Mouse (Mus musculus) neural tube, embryonic 12.5 days (tissue): ENCODE measurements around the gene Sfta2. TPM values are rescaled to one million over a fixed set of nuclear protein-coding genes. Genes with fewer than 3 reads are reported as not detected.

Source experiments
- polyA plus RNA-seq: library from polyadenylated mRNA; unstranded; fragments of >200 nt; fragmentation: Nextera tagmentation; extraction: Ambion mirVana; gene quantifications from 2 replicates; pipeline ENCODE4 v1.2.1, GENCODE M21; 2016

Gene Sfta2
- polyA plus RNA-seq, 1 experiment from 2014 or later: not detected

Other genes starting within 250 kb of the Sfta2 start
- 2.7 and 3.2 TPM in 2 replicates for gene H2-Q4, start 221.9 kb upstream of the Sfta2 start, polyA plus RNA-seq
- gene H2-Q6, start 176.7 kb upstream of the Sfta2 start, polyA plus RNA-seq: 0.48 and 0.64 TPM in 2 replicates
- gene H2-Q7, start 162.4 kb upstream of the Sfta2 start, polyA plus RNA-seq: 6.5 and 6.8 TPM in 2 replicates
- gene H2-Q10, start 131.5 kb upstream of the Sfta2 start, polyA plus RNA-seq: 0.18 and 0.27 TPM in 2 replicates
- gene Pou5f1, start 95.5 kb upstream of the Sfta2 start, polyA plus RNA-seq: not detected in 2 replicates
- 34.1 and 35.1 TPM in 2 replicates for gene Tcf19, start 84.7 kb upstream of the Sfta2 start, polyA plus RNA-seq
- 12.9 and 13.1 TPM in 2 replicates for gene Cchcr1, start 84.4 kb upstream of the Sfta2 start, polyA plus RNA-seq
- gene Psors1c2, start 68.3 kb upstream of the Sfta2 start, polyA plus RNA-seq: 0.91 and 1.4 TPM in 2 replicates
- gene Cdsn, start 49.4 kb upstream of the Sfta2 start, polyA plus RNA-seq: not detected in 2 replicates
- gene 2300002M23Rik, start 34.1 kb upstream of the Sfta2 start, polyA plus RNA-seq: not detected in 2 replicates
- not detected in 2 replicates for gene Gm9573, start 25.1 kb downstream of the Sfta2 start, polyA plus RNA-seq
- 0.10 TPM in 1 of 2 replicates, not detected in the other for gene Mucl3, start 42.1 kb downstream of the Sfta2 start, polyA plus RNA-seq
- 14.9 and 15.2 TPM in 2 replicates for gene Vars2, start 66.0 kb downstream of the Sfta2 start, polyA plus RNA-seq
- 35.8 and 36.9 TPM in 2 replicates for gene Gtf2h4, start 72.2 kb downstream of the Sfta2 start, polyA plus RNA-seq
- 170 and 172 TPM in 2 replicates for gene Ddr1, start 103.1 kb downstream of the Sfta2 start, polyA plus RNA-seq
- gene Ier3, start 220.1 kb downstream of the Sfta2 start, polyA plus RNA-seq: 5.2 and 7.9 TPM in 2 replicates
- gene Flot1, start 221.7 kb downstream of the Sfta2 start, polyA plus RNA-seq: 60.5 and 60.6 TPM in 2 replicates
- gene Tubb5, start 236.8 kb downstream of the Sfta2 start, polyA plus RNA-seq: 1,533 and 1,543 TPM in 2 replicates
- 13.6 and 14.7 TPM in 2 replicates for gene Mdc1, start 240.0 kb downstream of the Sfta2 start, polyA plus RNA-seq